Mouse (Mus musculus) heart, postnatal 4 days (tissue): Measurements from ENCODE around the gene Fcrla. TPM values are rescaled to one million over a fixed set of nuclear protein-coding genes. Genes with fewer than 3 reads are reported as not detected.

Source experiments
- DNase-seq: peaks from one replicate; pipeline ENCODE4 v3.0.0; 2021
- total RNA-seq, 2 experiments: library from RNA; stranded (reverse); gene quantifications; 2 replicates each; pipeline ENCODE4 v1.2.3; 2021

Fcrla gene
- total RNA-seq, 2 experiments from 2014 or later, result 0.31 to 0.34 TPM

DNA sequence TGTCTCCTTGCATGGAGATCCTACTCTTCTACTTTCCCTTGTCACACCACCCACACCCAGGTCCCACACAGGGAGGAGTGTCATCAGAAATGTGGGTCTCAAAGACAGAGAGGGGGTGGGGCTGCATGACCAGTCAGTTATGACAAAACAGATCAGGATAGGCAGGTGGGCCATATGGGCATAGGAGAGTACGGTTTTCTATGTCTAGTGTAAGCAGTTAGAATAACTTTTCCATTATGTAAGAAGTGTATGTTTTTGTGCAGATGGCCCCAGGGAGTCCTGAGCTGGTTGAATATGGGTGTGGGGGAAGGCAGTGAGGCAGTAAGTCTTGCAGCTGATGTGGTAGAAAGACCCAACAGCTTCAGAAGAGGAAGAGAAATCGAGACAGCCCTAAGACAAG, 1.1 kb upstream of the Fcrla start:
- DNase-seq, result no peak

DNA sequence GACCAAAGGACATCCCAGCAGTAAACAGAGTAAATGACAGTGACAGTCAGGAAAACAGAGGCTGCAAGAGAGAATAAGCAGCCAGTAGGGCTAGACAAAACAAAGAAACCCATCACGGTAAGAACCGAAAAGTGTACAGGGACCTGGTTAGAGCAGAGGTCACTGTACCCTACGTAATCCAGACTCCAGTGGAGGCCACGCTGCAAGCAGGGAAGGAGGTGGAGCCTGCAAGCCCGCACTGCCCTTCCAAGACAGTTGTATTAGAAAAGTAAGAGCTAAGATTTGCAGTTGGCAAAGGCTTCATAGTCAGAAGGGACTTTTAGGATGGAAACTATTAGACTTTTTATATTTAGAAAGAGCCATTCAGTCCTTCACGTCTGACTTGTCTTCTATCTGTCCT, 442 bp downstream of the Fcrla start:
- DNase-seq, result no peak

DNA sequence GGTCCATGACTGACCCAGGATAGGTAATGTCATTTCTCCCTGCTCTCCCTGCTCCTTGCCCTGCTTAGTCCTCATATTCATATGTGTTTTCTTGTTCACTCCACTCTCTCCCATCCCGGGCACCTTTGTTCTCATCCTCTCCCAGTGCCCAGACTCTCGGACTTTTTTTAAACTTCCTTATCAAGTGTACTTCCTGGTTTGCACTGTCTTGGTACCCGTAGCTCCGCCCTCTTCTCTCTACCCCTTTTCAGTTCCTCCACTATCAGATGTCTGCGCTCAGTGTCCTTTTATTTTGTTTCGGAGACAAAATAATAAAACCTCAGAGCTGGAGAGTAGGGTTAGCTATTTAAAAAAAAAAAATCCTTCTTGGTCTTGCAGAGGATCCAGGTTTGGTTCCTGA, 2.9 kb downstream of the Fcrla start:
- DNase-seq, result no peak

DNA sequence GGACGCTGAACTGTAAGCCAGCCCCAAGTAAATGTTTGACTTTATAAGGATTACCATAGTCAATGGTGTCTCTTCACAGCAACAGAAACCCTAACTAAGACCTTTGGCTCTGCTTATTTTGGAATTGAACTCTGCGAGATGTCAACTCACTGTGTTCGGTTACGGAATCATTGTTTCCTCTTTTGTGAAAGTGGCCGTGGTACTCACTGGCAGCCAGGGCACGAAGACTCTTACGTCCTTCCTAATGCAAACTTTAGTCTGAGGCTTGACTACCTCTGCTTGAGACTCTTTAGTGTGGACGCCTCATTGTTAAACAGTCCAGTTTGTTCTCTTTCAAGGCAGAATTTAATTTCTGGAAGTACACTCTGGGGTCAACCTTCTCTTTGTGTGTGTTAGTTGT, 8.1 kb downstream of the Fcrla start:
- no peak for DNase-seq

DNA sequence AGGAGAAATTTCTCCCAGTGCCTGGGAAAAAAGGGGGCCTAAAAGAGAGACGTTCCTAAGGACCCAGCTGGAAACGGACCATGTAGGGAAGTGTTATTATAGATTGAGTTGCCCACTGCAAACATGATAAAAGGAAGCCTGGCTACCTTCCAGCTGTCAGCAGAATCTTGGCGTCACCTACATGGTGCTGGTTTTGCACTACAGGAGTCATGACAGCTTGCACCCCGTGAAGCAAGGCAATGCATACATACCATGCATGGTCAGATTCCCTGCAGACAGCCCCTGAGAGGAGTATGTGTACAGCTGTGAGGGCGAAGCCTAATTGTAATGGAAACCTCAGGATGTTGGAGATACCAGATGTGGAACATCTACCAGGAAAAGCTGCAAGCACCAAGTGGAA, 11.7 kb downstream of the Fcrla start:
- peak; percentile 29 for DNase-seq

DNA sequence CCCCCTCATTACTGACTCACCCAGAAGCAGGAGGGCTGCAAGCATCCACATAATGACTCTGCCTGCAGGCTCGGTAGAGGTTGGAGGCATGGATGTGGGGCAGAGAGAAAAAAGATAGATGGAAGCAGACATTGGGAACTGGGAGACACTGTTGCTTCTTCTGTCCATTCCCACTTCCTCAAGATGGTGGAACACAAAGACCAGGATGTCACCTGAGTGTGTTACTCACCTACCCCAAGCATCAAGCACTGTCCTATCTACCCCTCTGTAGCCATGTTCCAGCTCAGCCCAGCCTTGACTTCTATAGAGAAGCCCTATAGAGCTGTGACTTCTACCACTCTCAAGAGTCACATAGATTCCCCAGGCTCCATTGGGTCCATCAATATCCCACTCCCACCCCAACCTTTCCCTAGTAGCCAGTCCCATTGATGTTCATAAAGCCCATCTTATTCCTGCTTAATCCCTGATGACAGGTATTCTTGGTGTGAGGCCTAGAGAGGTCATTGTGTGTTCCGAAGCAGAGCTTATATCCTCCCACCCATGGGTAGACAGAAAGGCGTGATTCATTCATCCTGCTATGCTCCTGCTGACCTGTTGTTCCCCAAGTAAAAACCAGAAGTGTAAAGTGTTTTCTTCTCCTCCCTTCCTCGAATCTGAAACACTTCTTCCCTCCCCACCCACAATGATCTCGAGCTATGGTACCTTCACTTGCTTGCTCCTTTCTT, 14.3 kb downstream of the Fcrla start, which contains the start of gene Fcrlb:
Fcrlb (minus strand) TSS at position 51 of the 725 bp plus-strand sequence.
- DNase-seq, result no peak

DNA sequence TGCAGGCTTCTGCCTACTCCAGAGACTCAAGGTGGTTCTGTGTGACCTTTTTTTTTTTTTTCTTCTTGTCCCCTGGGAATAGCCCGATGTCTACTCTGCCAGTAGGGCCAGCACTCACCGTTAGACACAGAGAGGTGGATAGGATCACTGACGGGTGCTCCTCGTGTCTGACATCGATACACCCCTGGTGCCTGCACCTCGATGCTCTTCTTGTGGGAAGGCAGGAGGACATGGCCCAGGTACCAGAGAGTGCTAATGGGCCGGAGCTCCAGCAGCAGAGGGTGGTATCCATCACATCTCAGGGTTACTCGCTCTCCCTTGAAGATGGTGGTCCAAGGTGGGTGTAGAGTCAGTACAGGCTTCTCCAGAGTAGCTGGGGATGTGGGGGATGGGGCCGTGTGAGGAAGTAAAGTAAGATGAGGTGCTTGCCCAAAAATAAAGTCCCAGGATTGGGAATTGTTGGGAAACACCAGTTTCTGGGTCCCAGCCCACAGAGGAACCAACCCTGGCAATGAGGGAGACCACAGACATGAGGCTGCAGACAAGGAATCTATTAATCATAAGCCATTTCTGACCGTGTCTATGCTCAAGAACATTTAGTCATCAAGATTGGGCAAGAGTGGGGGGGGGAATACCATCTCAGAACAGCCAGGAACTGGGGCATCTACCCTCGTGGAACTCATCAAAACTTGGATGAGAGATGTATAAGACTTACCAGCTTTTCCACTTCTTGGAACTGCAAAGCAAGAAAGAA, 15.3 kb downstream of the Fcrla start:
- no peak for DNase-seq

DNA sequence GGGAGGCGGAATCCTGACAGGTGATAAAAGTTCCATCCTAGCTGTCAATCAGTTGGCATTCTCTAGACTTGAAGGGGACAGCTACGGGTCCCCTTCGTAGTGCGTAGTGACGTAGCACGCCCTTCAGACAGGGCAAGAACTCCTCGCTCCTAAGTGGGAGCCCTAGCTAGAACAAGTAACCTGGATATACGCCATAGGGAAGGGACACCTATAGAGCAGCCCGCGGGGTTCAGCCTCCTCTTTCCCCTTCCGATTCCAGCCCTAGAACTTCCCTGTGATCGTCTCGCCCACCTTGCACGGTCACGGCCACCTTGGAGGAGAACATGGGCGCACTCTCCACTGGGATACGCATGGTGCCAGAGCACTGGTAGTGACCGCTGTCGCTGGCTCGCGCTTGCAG, 19.0 kb downstream of the Fcrla start:
- DNase-seq, result no peak

DNA sequence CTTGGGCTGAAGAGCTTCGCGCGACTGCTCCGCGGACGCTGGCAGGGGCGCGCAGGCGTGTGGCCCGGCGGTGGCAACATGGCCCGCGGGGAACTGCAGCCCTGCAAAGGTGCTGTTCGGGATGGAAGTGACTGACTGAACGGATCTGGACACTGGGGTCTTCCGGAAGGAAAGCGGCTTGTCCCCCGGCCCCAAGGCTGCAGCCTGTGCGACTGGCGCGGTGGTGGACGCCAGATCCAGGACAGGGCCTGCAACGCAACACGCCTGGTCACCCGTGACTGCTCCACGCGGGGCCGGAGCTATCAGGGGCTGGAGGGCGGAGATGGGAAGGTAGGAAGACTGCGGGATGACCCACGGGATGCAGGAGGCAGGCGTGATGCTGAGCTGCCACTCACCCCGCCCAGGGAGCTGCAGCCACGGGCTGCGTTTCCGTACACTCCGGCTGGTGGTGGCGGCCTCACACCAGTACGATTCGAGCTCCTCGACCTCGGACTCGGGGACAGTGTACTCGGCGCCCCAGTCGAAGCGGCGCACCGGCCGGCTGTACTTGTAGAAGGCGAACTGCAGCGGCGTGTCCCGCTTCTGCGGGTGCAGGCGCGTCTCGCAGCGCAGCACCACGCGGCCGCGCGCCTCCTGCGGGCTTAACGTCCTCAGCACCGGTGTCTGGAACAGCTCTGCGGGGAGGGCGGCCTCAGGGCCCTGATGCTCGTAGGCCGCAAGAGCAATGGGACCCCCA, 19.8 kb downstream of the Fcrla start:
- DNase-seq, result peak; percentile 28

DNA sequence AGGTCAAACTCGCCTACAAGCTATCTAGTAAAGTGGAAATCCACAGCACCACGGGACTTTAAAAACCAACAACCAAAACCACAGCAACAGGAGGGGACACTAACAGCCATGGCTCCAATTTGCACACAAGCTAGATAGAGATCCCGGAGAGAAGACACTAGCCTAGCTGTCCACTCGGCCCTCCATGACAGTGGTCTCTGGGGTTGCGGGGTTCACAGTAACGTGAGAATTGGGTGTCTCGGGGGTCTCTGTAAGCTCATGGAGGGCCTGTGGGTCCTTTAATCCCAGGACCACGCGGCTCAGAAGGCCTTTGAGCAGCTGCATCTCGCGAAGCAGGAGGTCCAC, 20.3 kb downstream of the Fcrla start:
- no peak for DNase-seq

DNA sequence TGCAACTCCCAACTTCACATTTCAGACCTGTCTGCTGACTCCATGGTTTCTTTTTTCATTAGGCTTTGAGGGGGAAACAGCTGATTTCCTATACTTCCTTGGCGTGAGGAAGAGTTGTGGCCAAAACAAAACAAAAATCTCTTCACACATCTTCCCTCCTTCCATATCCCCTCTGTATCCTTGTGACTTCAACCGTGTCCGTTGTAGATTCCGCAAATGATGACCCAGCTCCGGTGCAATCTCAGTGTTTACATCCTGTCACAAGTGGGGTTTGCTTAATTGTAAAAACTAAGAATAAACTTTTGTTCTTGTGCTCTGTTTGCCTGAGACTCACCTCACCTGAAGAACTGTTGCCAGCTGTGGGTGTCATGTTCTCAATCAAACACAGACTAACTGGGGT, 23.9 kb downstream of the Fcrla start:
- DNase-seq, result no peak

DNA sequence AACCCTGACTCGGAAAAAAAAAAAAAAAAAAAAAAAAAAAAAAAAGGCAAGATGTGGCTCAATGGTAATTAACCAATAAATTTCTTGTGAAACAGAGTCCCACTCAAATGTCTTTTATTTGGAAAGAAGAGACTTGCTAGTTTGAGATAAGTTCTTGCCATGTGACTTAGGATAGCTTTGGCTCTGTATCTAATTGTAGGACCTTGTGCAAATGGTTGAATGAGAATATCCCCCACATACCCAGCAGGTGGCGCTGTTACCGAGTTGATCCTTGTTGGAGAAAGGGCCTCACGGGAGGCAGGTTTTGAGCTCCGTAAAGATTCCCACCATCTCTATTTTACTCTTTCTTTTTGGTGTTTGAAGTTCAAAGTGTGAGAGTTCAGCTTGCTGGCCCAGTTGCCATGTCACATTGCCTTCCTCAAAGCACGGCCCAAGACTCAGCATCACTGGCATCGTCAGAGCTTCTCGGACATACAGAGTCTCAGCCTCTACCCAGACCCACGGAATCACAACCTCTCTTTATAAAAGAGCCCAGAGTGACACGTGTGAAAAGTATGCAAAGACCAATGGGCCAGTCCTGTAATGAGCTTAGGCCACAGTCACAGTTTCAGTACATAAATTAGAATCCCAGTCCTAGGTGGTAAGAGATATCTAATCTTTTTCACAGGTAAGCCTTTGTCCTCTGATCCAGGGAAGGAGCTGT, 25.7 kb downstream of the Fcrla start:
- peak; percentile 93 for DNase-seq

DNA sequence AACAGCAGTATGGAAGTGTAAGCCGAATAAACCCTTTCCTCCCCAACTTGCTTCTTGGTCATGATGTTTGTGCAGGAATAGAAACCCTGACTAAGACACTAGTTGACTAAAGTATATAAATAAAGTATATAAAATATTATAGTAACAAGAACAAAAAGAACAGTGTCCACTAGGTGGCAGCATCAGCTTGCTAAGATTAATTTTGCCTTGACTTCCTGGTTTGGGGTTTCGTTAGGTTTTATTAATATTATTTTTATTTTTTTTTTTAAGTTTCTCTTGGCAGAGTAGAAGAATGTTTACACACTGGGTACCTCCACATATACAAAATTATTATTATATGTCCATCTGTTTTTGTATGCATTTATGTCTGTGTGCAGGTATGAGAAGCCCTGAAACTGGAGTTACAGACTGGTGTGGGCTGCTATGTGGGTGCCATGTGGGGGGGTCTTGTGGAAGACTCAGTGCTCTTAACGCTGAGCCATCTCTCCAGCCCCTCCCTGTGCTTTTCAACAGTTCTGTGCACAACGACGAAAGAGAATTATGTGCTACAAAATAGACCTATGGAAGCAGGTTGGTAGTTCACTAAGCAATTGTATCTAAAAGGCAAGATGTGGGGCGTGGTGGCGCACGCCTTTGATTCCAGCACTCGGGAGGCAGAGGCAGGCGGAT, 26.4 kb downstream of the Fcrla start:
- DNase-seq, result peak; percentile 61

DNA sequence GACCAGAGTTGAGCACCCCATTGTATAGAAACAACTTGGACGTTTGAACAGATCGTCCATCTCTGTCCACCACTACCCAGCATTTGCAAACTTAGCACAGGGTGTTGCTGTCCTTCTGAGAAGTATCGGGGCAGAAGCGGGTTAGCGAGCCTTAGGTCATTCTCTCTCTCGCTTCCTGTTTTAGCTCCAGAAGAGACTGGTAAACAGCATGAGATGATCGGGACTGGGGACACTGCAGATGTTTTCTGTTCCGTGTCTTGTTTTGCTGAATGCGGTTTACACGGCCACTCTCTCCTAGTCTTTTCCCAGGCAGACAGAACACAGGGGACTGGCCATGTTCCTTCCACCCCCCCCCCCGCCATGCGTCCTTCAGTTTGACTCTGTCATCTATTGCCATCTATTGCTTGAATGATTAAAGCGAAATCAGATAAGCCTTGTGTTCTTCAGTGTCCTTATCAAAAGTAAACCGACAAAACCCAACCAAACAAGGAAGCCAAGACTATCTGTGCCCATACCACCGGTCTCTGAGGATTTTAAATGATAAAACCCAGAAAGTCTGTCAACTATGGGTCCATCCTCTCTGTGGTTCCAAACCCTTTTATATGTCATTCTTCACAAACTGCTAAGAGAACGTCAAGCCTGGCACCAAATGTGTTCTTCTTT, 28.8 kb downstream of the Fcrla start:
- DNase-seq, result no peak

DNA sequence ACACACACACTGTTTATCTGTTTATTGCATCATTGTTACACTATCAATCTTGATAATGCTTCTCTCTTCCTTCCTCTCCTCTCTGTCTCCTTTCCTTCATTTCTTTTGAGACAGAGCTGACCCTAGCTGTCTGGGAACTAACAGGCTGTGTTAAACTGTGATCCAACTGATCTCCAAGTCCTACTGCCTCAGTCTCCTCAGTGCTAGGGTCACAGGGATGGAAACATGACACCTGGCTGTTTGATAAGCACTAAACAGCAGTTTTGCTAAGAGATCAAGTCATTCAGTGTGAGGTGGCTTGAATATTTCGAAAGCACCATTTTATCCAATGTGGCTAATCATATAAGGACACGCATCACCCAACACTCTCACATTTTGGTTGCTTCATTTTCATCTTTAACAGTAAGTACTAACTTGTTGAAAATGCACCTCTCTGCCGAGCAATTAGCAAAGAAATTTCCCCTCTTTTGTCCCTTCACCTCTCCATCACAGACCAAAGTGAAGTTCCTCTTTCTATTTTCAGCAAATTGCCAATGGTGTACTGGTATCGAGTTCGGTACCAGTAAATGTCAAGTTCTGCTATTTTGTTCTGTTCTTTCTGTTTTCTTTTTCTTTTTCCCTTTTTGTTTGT, 30.6 kb downstream of the Fcrla start:
- DNase-seq, result no peak

DNA sequence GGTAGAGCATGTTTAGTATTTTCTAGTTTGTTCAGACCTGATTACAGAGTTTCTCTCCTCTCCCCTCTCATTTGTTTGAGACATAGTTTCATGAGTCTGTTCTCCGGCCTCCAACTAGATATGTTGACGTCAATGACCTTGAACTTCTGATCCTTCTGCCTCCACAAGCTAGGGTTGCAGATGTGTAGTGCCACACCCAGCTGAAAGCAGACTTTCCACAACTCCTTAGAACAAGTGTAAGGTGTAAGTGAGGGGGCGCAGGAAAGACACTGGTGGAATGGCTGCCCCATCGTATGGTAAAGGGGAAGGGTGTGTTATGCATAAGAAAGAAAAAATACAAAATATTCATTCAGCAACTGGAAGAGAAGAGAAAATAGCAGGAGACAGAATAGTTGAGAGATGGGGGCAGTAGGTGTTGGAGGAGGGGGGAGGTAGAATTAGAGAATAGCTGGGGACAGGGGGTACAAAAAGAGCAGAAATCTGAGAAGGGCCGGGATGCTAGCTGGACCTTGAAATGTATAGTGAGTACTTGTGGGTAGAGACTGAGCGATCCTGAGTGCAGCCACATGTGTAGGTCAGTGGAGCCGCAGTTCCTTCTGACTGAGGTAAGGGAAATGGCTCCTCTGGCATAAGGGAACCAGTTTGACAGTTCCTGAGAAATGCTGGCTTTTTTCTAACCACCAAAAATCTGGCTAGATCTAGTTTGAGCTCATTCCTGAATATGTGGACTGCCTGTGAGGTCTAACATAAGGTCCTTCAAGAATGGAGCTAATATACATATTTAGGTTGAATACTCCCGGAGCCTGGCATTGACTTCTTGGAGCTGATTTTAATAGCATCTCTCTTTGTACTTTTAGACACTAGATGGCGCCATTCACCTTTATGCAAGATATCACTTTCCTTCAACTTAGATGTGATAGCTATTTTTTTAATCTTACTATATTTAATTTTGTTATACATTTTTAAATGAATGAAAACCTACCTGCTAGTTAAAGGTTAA, 32.5 kb downstream of the Fcrla start:
- no peak for DNase-seq

DNA sequence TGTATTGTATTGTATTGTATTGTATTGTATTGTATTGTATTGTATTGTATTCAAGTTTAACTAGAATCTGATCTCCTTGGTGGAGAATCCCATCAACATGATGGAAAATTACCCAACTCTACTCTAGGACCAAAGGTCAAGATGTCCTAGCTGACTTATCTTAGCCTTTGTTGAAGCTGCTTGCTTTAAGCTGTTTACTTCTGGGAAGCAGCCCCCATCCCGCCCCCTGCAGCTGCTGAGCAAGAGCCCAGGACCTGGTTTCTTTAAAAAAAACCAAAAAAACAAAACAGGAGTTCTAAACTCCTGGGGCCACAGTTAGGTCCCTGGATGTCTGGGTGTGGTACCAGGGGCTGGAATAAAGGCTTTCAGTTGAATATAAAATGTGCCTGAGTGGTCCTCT, 35.1 kb downstream of the Fcrla start:
- DNase-seq, result no peak

DNA sequence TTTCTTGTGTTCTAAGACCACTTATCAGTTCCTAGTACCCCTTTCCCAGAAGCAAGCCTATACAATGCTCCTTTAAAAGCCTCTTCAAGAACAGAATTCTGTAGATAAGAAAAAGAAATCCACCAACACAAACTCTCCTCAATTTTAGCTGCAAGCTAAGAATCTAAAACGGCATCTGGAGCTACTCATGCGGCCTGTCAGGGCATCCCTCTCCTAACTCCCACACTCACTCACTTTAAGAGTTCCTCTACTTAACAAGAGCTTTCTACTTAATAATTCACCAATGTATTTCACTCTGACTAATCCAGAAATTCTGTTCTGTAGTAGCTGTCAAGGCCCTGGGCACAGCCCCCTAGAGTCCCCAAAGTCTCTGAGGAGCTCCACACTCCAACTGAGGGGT, 35.7 kb downstream of the Fcrla start:
- DNase-seq, result no peak

DNA sequence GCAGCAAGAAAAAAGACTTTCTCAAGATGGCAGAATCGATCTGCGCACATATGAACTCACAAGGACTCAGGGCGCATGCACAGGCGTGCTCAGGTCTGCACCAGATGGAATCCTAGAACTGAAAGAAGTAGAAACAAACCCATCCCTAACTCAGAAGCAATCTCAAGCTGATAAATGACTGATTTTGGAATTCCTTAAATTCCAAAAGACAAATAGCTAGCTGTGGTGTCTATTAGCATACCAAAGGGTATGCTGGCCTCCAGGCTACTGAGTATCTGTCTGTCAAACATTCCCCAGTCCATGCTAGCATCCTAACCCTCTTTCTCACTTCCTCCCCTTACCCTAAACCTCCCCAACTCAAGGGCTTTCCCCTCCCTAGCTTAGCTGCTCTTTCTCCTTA, 38.1 kb downstream of the Fcrla start:
- no peak for DNase-seq

DNA sequence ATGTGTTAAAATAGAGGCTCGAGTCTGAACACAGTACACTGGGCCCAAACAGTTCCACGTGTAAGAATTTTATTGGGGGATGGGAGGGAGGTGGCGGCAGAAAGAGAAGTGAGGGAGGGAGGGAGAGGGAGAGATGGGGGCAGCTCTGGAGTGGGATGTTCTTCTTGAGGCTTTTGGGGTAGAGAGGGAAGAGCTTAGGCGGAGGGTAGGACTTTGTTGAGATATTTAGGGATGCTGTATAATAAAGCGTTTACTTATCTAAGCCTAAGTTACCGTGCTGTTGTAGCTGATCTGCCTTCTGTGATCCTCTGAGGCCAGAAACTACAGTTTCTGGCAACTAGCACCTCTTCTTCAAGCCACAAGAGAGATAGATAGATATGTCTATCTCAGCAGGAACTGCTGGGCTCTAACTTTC, 41.3 kb downstream of the Fcrla start:
- DNase-seq, result no peak
